Mouse (Mus musculus): ENCODE measurements around the gene Enpp7.

The Enpp7 gene

DNA sequence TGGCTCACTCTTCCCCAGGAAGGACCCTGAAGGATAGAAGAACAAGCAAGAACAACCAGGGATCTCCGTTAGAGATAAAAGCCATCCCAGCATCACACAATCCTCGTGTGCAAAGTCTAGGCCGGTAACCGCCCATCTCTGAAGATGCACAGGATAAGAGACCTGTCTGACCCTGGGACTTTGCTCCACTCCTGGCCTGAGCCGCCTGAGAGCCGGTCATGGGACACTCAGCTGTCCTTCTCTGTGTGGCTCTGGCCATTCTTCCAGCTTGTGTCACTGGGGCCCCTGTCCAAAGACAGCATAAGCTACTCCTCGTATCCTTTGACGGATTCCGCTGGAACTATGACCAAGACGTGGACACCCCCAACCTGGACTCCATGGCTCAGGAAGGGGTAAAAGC lies at the start of gene Enpp7:
TSS of gene Enpp7 (plus strand) at position 190 of the 400 bp plus-strand sequence.
- no peak for DNase-seq (ENCODE audit: low read depth, low spot score)

- no peak for DNase-seq (ENCODE audit: low read depth, low spot score)
Observed at GRCm38 (mm10) chr11:118939731-118940130, 48.3 kb upstream of the Enpp7 start.

GRCm38 (mm10) chr11:118940539-118940938 lies 47.4 kb upstream of the Enpp7 start:
- DNase-seq (ENCODE audit: low read depth, low spot score) = no peak

- no peak for DNase-seq (ENCODE audit: low read depth, low spot score)
Observed at GRCm38 (mm10) chr11:118941268-118941667, 46.7 kb upstream of the Enpp7 start.

- DNase-seq (ENCODE audit: low read depth, low spot score) = no peak
Observed at GRCm38 (mm10) chr11:118945868-118946267, 42.1 kb upstream of the Enpp7 start.

GRCm38 (mm10) chr11:118955016-118955415 lies 33.0 kb upstream of the Enpp7 start:
- no peak for DNase-seq (ENCODE audit: low read depth, low spot score)

DNA sequence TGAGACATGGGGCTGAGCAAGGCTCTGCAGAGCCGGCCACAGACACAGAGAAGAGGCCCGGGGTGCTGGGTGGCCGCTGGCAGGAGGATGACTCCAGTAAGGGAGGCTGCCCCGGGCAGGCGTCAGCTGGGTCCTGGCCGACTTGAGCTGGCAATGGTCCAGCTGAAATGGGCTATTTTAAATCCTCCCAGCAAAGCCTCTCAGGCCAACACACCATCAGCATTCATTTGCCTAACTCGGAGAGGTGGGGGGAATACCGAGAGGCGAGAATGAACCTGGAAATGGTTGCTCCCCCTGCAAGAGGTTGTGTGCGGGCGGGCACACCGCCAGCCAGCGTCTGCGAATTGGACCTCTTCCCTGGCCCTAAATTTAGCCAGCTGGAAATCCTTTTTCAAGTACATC lies 30.9 kb upstream of the Enpp7 start:
- peak; percentile 53 for DNase-seq (ENCODE audit: low read depth, low spot score)

GRCm38 (mm10) chr11:118960649-118961048 lies 27.3 kb upstream of the Enpp7 start:
- DNase-seq (ENCODE audit: low read depth, low spot score) = no peak

GRCm38 (mm10) chr11:118962478-118962877 lies 25.5 kb upstream of the Enpp7 start:
- no peak for DNase-seq (ENCODE audit: low read depth, low spot score)

GRCm38 (mm10) chr11:118963926-118964325 lies 24.1 kb upstream of the Enpp7 start:
- no peak for DNase-seq (ENCODE audit: low read depth, low spot score)

- DNase-seq (ENCODE audit: low read depth, low spot score) = no peak
Observed at GRCm38 (mm10) chr11:118965078-118965477, 22.9 kb upstream of the Enpp7 start.

DNA sequence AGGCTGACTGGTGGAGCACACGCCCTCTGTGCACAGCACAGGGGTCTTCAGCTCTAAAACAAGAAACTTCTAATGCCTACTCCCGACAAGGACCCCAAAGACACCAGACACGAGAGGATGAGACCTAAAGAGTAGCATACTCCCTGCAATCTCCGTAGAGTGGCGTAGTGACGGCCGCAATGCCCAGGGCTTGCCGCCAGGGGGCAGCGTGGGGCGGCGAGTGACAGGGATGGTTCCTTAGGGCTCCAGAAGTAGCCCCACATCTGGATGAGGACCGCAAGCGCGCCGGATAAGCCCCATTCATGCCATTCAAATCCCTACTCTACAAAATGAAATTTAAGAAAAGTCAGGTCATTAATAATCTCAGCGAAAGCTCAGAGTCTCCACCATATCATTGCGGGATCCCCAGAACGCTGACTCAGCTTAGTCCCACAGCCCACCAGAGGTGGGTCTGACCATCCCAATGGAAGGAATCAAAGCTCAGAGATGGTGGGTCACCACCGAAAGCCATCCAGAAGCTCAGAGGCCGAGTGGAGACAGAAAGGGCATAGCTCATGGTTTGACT lies 16.4 kb upstream of the Enpp7 start:
- no peak for DNase-seq (ENCODE audit: low read depth, low spot score)

DNA sequence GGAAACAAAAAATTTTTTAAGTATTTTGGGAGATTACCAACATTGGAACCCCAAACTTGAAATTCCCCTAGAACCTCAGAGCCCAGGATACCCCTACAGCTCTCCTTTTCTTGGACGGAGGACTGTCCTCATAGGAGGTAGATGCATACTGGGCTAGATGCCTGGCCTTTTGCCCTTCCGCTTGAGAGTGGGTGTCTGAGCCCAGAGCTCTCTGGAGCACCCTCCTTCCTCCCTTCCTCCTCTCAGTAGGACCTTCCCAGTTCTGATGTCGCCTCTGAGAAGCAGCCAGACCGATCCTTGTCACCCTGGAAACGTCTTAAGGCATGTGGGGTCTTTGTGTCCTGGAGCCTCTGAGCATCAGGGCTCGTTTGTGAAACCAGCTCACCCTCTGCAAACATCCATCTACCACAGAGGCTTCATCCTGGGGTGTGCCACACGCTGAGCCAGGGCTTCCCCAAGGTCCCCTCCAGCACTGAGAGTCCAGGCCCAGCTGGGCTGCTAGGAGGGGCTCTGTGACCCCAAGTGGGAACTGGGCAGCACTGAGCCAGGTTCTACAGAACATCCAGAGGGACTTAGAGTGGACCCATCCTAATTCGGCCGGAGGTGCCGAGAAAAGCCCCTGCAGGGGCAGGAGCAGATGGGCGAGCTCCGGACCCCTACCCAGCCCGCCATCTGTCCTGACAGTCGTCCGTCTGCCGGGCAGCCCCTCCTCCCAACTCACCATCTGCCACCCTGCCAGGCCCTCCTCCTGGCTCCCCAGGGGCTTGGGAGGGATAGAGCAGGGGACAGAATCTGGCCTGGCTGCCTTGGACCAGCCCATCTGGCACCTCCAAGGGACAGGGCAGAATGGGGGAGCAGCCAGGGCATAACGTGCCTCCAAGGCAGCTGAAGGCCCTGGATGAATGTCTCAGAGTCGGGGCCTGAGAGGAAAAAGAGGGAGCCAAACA lies 15.3 kb upstream of the Enpp7 start:
- DNase-seq (ENCODE audit: low read depth, low spot score) = no peak

DNA sequence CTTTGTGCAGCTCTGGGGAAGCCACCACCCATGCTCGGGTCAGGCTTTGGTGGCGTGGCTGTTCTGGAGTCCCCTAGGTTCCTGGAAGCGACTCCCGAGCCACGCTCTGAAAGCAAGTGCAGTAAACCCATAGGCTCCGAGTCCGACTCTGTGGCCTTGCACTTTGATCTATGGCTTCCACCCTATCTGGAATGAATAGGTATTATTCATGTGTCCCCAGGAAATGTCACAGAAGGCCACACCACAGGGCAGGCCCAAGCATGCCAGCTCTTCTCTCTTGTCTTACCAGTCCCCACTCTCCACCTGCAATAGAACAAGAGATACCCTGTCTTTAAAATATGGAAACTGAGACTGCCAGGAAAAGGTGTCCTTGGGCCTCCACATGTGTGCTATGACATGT lies 13.6 kb upstream of the Enpp7 start:
- no peak for DNase-seq (ENCODE audit: low read depth, low spot score)

DNA sequence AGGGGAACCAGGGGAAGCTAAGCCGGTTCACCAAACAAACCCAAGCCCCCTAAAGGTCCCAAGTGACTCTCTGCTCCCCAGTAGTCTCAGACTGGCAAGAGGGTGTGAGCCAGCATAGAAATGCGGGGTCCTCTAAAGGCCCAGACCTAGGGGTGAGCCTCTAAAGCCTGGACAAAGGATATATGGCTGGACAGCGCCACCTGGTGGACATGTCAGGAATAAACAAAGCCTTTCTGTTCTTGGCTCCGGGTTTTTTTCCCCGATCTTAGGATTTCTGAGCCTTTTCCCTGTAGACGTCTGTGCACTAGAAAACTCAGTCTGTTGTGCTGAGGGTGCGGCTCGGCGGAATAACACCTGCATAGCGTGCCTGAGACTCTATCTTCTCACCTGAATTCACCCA lies 12.6 kb upstream of the Enpp7 start:
- DNase-seq (ENCODE audit: low read depth, low spot score) = peak; percentile 21

GRCm38 (mm10) chr11:118975917-118976316 lies 12.1 kb upstream of the Enpp7 start:
- DNase-seq (ENCODE audit: low read depth, low spot score) = no peak

DNA sequence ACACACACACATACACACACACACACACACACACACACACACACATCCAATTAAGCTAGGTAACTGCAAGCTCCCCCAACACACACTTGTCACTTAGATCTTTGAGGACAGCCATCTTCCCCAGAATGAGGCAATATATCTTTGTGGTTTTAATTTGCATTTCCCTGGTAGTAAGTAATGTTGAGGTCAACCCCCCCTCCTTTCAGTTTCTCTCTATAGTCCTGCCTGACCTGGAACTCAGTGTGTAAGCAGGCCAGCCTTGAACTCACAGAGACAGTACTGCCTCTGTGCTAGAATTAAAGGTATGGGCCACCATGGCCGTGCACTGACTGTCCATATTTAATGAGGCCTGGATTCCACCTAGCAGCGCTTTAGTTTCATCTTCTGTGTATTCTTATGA lies 7.6 kb upstream of the Enpp7 start:
- DNase-seq (ENCODE audit: low read depth, low spot score) = no peak

DNA sequence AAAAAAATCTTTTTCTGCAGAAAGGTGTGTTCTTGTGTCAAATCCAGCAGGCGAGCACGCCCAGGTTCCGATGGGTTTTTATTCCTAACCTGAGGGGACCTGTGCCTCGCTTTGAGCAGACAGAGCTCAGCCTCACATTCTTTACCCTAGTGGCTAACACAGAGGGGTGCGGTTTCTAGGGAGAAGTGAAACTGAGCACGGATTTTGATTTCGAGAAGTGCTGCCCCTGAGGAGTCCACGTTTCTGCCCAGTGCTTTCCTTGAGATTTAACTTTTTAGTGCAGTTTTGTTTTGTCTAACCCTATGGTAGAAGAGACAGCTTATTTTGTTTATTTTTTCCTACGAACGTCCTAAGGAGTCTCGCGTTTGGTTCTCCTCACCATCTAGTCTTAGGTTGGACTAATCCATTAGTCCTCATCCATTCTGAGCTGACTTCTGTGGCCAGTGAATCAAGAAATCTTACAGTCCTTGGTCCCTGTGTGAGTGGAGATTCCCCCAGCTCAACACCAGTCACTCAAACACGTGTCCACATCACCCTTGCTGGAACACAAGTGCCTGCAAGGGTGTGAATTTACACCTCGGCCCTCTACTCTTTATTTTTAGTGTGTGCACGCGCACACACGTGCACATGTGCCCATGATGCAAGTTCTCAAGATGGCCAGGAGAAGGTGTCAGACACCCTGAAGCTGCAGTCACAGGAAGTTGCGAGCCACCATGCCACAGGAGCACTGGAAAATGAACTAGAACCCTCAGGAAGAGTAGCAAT lies 6.8 kb upstream of the Enpp7 start:
- no peak for DNase-seq (ENCODE audit: low read depth, low spot score)

DNA sequence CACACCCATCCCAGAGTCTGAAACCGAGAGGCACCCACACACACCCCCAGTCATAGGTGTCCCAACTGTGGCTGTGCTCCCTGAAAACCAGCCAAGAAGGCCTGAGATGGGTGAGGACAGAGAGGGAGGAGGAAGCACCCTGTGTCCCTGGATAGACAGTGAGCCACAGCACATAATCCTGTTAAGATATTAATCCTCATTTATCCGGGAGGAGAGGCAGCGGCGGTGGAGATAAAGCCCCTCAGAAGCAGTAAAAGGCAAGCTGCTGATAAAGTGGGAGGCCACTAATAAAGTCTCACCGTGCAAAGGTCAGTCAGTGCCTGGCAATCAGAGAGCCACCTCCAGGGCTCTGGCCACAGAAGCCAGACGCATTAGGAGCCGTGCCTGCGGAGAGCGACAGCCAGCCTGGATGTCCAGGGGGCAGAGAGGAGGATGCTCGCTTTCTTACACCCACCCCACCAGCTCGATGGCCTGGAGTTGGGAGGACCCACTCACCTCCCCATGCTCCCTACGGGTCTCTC lies 5.3 kb upstream of the Enpp7 start:
- no peak for DNase-seq (ENCODE audit: low read depth, low spot score)

DNA sequence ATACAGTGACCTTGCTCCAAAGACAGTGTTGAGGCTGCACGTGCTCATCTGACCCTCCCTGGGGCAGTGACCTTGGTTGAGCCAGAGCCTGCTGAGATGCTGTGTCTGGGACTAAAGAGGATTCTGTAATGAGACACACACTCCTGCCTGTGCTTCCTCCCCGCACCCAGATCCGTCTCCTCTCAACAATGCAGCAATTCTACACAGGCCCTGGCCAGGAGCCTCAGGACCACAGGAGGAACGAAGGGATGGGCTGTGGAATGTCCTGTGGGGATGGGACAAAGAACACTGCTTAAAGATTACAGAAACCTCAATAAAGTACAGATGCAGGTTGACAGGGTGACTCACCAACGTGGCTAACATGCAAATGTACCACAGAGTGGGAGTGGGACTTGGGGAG lies 2.4 kb upstream of the Enpp7 start:
- DNase-seq (ENCODE audit: low read depth, low spot score) = no peak

DNA sequence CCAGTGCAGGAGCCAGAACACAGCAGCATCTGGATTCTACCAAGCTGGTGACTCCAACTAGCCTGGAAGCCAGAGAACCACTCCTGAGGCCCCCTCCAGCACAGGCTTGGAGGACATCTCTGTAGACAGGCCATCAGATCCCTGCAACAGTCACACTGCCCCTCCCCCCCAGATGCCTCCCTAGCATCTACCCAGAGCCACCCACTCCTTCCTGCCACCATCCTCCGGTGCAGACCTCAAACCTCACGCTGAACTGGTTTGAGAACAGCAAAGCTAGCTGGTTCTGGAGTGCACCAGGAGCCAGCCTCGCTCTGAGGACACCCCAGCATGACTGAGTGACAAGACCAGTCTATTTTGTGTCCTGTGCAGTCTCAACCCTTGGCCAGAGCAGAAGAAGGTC lies 4.8 kb downstream of the Enpp7 start:
- DNase-seq (ENCODE audit: low read depth, low spot score) = no peak

GRCm38 (mm10) chr11:118995448-118995847 lies 7.5 kb downstream of the Enpp7 start:
- DNase-seq (ENCODE audit: low read depth, low spot score) = no peak

Data from skeletal muscle tissue, adult 2 months (tissue).